Comparison of ENCODE assay signal across 12 mouse cellular contexts in the genomic region with DNA sequence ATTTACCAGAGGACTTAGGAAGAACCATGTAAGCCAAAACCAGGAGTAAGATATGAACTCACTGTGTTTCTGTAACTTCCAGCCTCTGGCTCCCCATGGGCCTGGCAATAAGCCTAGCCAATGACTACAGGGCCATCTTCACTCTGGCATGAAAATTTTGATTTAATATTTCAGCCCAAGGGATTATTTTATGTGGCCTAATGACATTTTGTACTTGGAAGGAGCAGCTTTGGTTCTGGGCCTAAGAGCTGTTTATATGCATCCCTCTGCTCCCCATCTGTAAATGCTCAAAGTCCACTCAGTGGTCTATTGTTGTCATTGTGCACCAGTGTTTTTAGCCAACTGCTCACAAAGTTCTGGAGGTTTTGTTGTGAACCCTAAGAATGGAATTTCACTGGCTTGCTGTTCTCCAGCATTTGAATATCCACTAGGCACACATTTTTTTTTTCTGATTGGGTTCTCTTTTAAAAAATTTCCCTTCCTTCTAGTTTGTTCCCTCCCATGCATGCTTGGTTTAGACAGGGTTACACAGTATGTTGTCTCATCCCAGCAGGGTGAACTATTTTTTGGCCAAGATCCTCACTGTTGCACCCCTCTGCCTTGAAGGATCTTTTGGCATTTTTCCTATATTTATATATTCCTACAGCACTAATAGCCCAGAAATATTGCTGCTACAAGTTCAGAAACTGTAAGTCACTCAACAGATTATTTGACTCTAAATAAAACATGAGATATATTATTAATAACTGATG.
DNase-seq lines count a peak whose midpoint lies in the region; ATAC-seq and TF ChIP-seq lines count a peak whose summit lies in the region.
"Had no signal": no experiment of that assay in that cellular context is flagged by ENCODE, and none has a peak within 500 bp of the region (broad histone marks: within the 10 kb centered on the region; RNA-seq: fewer than 3 reads in every experiment).

No protein-coding gene starts in this region.

- no peaks in the 10 kb centered on the region for H3K9me3 ChIP-seq in lung, embryonic 14.5 days (ENCODE audit: low read depth, low read length)
- no peaks in the 10 kb centered on the region for H3K9me3 ChIP-seq in midbrain, embryonic 10.5 days (replicated peaks)
- H3K9me3 ChIP-seq: midbrain, embryonic 13.5 days had no signal

- no peak overlapping the region for H3K9ac ChIP-seq in lung, embryonic 14.5 days
- H3K9ac ChIP-seq: midbrain, embryonic 13.5 days had no signal

- TF ChIP-seq CTCF in lung, embryonic 14.5 days (IDR thresholded peaks at IDR 0.05; ENCODE audit: low read depth) = no peak

- intact Hi-C loops in heart, postnatal 25 days (cut with DNase I) = no loop called here

- H3K27me3 ChIP-seq in lung, embryonic 14.5 days (ENCODE audit: insufficient read depth, low read length) = no peaks in the 10 kb centered on the region
- H3K27me3 ChIP-seq in midbrain, embryonic 10.5 days (ENCODE audit: low read depth, poor library complexity, severe bottlenecking) = no peaks in the 10 kb centered on the region
- H3K27me3 ChIP-seq: midbrain, embryonic 13.5 days had no signal

- H3K4me3 ChIP-seq in lung, embryonic 14.5 days (ENCODE audit: low read depth, low read length) = no peak overlapping the region
- no peak overlapping the region for H3K4me3 ChIP-seq in midbrain, embryonic 10.5 days
- H3K4me3 ChIP-seq: midbrain, embryonic 13.5 days had no signal

- DNase-seq in heart, adult 8-10 months (ENCODE audit: low spot score) = peak; percentile 43
- no peak for DNase-seq in heart, postnatal 25 days (ENCODE audit: low spot score)
- peak; percentile 31 for DNase-seq in NIH3T3 (ENCODE audit: low read depth)
- peak; percentile 20 to 26 for DNase-seq in gastrocnemius, adult 8-10 months (ENCODE audit: low spot score in 2 of 2)
- peak; percentile 70 for DNase-seq in lung, embryonic 14.5 days
- no peak for DNase-seq in layer of hippocampus, postnatal 10 days (ENCODE audit: low spot score in 2 of 2)
- DNase-seq in frontal cortex, postnatal 14 days (ENCODE audit: low spot score in 2 of 2) = no peak
- DNase-seq in midbrain, embryonic 10.5 days (ENCODE audit: low spot score) = no peak
- DNase-seq: cerebellum, adult 8-10 months; liver; thymus, postnatal 14 days had no signal

- no peak overlapping the region for H3K4me2 ChIP-seq in lung, embryonic 14.5 days
- H3K4me2 ChIP-seq: midbrain, embryonic 13.5 days had no signal

- H3K36me3 ChIP-seq in lung, embryonic 14.5 days (ENCODE audit: insufficient read depth) = no peaks in the 10 kb centered on the region
- H3K36me3 ChIP-seq in midbrain, embryonic 10.5 days = no peaks in the 10 kb centered on the region
- H3K36me3 ChIP-seq: midbrain, embryonic 13.5 days had no signal

- no peaks in the 10 kb centered on the region for H3K4me1 ChIP-seq in lung, embryonic 14.5 days (ENCODE audit: insufficient read depth)
- H3K4me1 ChIP-seq in midbrain, embryonic 10.5 days = no peaks in the 10 kb centered on the region
- H3K4me1 ChIP-seq: midbrain, embryonic 13.5 days had no signal

- ATAC-seq in lung, embryonic 14.5 days (ENCODE audit: insufficient read depth) = peak; percentile 86
- ATAC-seq: midbrain, embryonic 13.5 days had no signal

- peak overlapping the region; percentile 77 for H3K27ac ChIP-seq in lung, embryonic 14.5 days (ENCODE audit: low read depth)
- no peak overlapping the region for H3K27ac ChIP-seq in midbrain, embryonic 10.5 days (replicated peaks)
- H3K27ac ChIP-seq: midbrain, embryonic 13.5 days had no signal

Comparison
In these comparisons a context has a peak if more than half of its experiments do, and no peak if none do; other contexts are left out.
1. DNase-seq: peak in heart, adult 8-10 months (single experiment), NIH3T3 (single experiment), gastrocnemius, adult 8-10 months (2 of 2) and lung, embryonic 14.5 days (single experiment); none in heart, postnatal 25 days (single experiment), layer of hippocampus, postnatal 10 days (0 of 2), frontal cortex, postnatal 14 days (0 of 2) and midbrain, embryonic 10.5 days (single experiment).